Mouse (Mus musculus) large intestine, adult 2 months (tissue): ENCODE measurements around the gene Notum. TPM values are rescaled to one million over a fixed set of nuclear protein-coding genes. Genes with fewer than 3 reads are reported as not detected.

Experiments
- DNase-seq: peaks from one replicate; pipeline ENCODE4 v3.0.0-alpha.2; 2012; ENCODE audit warnings: low read depth, low spot score
- WGBS: fragments of 180-500 bp; shearing (Covaris S2); methylation state at CpG from one replicate; pipeline ENCODE4 v1.1.7; 2018; 5-methylcytosine and 5-hydroxymethylcytosine counted together
- polyA plus RNA-seq: library from polyadenylated mRNA; depleted of rRNA; stranded (reverse); fragments of >200 nt; gene quantifications from 2 replicates; pipeline ENCODE4 v1.2.3, GENCODE M21; 2012

The Notum gene
- polyA plus RNA-seq, 1 experiment, result 0.79 TPM

DNA sequence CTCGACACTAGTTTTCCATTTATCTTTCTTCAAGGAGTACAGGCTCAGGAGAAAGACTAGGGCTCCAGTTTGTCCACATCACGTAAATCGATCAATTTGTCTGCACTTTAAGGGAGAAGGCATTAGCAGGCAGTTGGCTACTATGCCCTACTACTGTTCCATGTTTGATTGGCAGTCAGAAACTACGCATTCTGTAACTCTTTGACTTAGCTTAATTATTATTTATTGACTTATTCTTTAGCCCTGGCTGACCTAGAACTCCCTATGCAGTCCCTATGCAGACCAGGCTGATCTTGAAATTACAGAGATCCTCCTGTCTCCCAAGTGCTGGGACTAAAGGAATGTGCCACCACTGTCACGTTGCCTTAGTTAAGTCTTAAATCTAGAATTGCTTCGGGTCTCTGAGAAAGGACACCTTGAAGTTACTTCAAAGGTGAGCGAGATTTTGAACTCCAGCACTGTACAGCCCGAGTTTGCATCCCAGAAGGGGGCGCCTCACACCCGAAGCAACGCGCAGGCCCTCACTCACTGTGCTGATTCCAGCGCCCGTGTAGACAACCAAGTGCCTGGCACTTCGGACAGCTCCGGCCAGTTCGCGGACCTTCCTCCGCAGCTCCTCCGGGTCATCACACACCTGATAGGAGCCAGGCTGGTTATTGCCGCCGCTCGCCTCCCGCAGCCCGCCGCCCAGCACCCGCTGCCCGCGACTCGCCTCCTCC lies 36.9 kb downstream of the Notum start:
- 10% methylated on average over 30 of the region's 30 CpGs for WGBS
- DNase-seq, result no peak

DNA sequence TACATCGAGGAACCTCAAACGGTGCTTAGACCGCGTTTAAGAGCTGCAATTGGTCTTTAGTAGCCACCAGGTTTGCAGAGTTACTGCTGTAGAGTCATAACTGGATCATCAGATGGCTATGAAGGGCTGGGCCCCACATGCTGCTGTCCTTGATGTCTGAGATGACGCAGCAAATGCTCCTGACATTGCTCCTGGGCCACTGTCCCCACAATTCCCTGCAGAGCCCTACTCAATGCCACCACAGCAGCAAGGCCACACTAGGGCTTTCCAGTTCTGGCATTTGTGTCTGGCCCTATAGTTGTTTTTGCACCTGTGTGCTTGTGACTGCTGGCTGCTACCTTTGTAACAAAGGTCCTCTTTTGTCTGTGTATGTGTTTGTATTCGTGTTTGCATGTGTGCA lies 38.2 kb downstream of the Notum start:
- DNase-seq, result no peak
- 86% methylated on average over 6 of the region's 6 CpGs for WGBS

DNA sequence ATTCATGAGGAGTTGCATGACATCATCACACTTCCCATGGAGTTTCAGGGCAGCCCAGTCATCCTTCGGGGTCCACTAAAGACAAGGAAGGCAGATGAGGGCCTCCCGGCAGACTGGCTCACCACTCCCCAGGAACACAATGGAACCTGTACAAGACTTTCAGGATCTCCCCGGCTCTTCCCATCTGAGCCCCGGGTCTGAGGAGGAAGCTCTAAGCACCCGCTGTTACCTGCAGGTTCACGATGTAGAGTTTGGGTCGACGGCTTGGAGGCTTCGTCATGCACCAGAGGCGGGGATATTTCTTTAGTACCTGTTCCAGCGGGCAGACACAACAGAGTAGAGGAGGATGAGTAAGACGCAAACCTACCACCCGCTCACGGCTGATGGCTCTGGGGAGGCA lies 40.8 kb downstream of the Notum start:
- 95% methylated on average over 14 of the region's 14 CpGs for WGBS

DNA sequence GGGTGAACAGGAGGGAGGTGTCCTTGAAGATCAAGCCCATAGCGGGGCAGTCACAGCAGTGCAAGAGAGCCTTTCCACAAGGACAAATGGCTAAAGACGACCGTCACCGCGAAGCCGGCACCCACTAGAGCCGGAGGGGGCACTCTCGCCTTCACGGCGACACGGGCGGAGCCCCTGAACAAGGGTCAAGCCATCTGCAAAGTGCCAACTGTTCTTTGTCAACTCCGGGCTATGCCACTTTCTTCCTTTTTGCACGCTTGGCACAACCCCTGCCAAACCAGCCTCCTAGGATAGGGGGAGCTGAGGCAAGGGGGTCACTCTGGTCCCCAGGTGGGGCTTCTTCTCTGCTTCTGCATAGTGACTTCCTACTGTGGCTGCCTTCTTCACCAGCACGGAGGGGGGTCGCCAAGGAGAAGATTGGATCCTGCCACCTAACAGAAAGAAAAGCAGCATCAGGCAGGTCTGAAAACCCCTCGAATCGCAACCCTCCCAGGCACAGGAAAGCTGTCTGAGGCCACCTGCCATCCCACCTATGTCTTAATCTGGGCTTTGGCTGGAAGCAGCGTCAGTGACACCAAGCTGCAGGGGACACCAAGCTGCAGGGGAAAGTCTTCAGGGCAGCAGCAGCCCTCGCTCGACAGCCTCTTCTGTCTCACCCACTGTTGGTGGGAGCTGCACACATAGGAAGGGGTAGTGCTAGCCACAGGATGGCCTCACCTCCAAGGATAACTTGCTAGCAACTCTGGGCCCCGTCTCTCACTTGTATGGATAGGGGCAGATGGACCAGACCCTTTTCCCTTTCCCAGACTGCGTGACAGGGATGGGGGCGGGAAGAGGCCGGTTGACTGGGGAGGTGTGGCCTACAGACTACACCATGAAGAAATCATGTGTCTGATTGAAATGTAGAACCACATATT lies 42.1 kb downstream of the Notum start:
- DNase-seq, result no peak
- WGBS, result 88% methylated on average over 25 of the region's 25 CpGs

More for the DNA sequence above, 40.8 kb downstream of the Notum start:
- no peak for DNase-seq

DNA sequence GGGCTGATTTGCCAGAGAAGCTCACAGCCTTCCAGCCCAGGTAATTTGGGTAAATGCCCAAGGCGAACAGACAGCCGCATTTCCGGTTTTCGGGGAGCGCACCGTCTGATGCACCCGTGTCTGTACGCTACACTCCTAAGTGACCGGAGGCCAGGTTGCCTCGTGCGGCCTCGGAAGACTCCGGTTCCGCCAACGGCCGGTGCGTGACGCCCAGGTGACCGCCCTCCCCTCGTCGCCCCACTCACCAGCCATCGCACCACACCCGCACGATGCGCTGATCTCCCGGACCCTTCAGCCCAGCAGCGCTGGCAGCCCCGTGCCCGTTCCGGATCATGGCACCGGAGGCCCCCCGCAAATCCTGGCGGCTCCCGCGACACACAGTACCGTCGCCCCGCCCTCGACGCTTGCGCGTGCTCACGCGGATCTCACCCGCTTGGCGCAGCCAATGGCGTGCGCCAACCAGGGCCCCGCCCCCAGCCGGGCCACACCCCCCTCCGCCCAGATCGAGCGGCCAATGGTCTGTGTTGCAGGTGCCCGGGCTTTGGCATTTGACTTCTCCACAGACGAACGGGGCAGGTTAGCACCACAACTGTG lies 43.4 kb downstream of the Notum start, which contains the start of gene Pcyt2:
TSS of gene Pcyt2 (minus strand) at position 418 of the 594 bp plus-strand sequence.
- no peak for DNase-seq
- WGBS, result under 1% methylated on average over 56 of the region's 56 CpGs

DNA sequence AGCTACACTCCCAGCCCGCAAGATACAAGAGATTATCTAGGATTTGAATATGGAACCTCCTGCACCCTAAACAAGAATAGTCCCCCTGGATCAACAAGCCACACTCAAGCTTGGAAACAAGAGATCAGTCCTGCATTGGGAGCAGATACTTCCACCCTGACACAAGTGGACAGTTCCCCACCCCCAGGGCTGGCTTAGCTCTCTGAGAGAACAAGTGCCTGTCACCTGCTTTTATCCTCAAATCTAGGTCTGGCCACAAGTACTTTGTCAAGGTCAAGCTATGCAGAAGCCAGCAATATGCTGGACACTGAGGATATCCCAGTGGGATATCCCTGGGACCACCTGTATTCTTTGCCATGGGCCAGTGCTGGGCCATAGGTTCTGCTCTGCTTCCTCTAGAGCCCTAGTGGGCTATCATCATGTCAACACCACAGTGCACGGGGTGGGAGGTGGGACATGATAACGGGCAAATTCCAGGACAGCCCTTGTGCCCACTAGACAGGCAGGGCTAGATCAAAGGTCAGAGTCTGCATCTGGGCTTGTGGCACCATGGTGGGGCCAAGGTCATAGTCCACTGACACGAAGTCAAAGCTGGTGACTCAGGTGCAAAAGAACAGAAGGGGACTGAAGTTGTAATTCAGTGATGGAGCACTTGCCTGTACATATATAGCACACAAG lies 44.2 kb downstream of the Notum start:
- DNase-seq, result no peak
- 35% methylated on average over 4 of the region's 4 CpGs for WGBS

DNA sequence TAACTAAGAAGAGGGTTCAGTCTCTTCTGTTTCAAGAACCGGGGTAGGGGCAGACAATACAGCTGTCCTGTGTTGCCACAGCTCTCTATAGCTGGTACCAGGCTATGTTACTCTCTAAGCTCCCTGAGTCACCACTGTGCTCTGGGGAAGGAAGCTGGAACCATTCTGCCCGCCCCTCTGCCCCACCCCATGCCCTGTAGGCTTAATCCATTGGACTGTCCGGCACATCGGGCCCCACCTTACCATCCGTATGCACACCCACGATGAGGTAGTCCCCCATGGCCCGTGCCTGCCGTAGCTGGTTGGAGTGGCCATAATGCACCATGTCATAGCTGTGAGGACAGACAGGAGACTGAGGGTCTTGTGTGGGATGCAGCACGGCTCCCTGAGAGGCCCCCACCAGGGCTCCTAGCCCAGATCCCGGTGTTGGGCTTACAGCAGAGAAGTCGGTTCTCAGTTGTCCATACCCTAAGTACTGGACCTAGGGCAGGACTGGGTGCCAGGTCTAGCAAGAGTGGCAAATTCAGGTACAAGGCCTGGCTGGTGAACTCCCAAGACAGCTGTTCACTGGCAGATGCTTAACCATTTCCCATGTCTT lies 45.3 kb downstream of the Notum start:
- 67% methylated on average over 11 of the region's 11 CpGs for WGBS
- no peak for DNase-seq

DNA sequence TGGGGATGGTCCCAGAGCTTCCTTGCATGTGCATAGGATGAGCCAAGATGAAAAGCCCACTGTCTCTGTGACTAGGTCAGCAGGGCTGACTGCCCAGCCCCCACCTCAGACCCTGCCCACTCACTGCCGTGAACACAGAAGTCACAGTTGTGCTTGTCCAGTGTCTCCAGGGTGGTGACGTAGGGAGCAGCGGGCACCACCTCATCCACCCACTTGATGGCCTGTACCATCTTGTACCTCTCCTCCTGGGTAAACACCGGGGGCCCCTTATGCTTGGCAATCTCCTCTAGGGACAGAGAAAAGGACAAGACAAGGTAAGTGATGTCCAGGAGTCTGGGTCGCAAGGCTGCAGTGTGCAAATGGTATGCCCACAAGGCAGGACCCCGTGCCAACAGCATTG lies 45.8 kb downstream of the Notum start:
- WGBS, result 95% methylated on average over 6 of the region's 6 CpGs
- DNase-seq, result no peak

DNA sequence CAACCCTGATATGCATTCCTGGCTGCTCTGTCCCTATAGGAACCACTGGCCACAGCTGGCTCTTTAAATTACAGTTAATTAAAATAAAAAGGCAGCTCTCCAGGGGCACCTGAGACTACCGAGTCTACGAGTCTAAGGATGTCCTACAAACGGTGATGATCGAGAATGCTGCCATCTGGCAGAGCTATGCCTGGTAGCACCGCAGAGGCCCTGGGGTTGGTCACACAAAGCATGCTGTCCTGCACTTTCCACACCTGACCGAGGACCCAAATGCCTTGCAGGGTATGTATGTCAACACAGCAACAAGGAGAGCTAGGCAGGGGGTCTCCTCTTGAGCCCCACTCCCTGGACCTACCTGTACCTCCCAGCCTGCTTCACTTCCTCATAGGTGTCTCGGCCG lies 47.0 kb downstream of the Notum start:
- 87% methylated on average over 8 of the region's 8 CpGs for WGBS

DNA sequence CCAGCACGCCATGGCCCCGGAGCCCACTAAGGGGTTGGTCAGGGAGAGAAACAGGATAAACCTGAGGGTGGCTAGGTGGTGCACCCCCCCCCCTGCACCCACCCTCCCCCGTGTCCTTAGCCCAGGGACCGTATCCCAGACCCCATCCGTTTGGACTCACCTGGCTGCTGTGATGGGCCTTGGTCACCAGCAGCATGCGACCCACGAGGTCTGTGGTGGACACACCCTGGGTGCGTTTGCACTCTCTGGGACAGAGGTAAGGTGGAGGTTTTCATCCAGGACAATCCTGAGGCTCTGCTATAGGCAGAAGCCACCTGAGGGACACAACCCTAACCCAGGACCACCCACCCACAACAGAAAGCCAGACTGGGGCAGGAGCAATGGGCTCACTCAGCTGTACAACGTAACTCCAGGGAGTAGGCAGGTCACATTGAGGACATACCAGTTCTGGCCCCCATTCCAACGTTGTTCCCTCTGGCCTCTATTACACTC lies 47.4 kb downstream of the Notum start:
- no peak for DNase-seq
- 84% methylated on average over 10 of the region's 10 CpGs for WGBS

More for the DNA sequence above, 47.0 kb downstream of the Notum start:
- no peak for DNase-seq

DNA sequence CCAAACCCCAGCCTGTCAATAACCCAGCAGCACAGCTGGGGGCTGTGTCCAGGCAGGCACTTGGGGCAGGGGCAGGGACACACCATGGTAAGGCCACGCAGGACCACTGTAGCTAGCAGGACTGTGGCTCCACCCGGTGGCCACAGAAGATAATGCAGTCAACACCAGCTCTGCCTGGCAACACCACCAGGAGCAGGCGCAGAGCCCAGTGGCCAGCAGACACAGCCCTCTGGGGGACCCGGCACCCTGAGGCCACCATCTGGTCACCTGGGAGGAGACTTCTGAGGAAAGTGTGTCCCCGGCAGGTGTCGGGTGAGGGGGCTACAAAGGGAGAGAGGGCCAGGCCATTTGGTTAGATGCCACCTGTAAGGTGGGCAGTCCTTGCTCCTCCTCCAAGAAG lies 48.2 kb downstream of the Notum start:
- no peak for DNase-seq
- WGBS, result 56% methylated on average over 6 of the region's 6 CpGs

DNA sequence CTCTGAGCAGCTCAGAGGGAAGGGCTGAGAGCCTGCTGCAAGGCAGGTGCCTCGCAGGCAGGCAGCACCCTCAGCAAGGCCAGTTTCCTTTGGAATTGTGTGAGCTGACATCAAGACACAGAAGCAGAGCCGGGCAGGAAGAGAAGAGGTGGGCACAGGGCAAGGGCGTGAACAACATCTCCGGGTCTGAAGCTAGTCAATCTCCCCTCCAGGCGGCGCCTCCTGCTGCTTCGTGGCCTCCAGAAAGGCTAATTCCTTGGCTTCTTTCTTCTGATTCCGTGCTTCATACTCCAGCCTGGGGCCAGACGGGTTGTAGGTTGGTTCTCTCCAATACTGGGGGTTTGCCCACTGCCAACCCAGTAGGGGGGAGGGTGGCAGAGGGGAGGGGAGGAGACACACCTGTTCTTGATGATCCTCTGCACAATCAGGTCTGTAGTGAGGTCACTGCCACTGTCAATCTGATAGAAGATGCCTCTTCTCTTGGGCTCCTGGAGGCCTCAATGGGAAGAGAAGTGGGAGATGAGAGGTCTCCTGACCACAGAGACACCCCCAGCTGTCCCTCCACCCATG lies 50.4 kb downstream of the Notum start:
- 89% methylated on average over 9 of the region's 9 CpGs for WGBS
- no peak for DNase-seq

DNA sequence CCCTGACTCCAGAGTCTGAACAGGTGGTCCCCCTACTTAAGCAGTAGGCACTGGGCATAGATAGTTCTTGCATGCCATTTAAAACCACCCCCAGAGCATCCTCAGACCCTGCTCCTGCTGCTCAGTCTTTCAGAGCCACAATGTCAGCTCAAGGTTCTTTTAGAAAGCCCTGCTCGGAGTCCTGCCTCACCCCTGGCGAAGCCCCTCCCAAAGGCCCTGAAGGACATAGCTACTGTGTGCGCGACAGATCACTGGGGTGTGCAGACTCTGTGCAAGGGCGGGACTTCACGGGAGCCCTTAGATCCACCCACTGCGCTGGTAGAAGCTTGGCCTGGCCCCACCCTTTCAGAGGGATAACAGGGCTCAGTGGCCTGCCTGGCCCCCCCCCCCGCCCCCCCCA lies 51.7 kb downstream of the Notum start:
- WGBS, result 42% methylated on average over 8 of the region's 8 CpGs
- no peak for DNase-seq

DNA sequence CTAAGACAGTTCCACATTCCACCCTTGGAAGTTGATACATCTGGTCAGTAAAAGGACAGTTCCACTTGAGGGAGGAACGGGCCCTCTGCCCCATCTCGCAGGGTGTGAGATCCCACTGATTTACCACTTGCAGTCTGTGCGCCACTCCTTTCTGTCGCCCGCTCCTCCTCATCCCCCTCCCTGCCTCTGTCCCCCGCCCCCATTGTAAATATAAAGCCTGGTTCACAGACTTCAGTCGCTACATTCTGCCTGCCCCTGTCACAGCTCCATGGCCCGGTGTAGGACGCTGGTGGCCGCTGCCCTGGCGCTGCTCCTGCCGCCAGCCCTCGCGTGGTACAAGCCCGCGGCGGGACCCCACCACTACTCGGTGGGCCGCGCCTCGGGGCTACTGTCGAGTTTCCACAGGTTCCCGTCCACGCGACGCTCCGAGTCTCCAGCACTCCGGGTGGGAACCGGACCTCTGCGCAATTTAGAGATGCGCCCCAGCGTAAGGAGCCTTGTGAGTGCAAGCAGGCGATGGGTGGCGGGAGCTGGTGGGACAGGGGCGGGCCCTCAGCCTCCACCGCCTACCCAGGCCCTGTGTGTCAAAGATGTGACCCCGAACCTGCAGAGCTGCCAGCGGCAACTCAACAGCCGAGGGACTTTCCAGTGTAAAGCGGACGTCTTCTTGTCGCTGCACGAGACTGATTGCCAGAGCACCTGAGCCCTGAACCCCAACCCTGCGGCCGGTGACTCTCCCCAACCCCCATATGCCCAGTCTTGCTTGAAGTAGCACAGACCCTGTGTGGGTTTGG lies 52.5 kb downstream of the Notum start, which contains the start of gene Npb:
TSS of gene Npb (plus strand) at position 237 of the 794 bp plus-strand sequence.
- 10% methylated on average over 45 of the region's 45 CpGs for WGBS
- DNase-seq, result no peak

DNA sequence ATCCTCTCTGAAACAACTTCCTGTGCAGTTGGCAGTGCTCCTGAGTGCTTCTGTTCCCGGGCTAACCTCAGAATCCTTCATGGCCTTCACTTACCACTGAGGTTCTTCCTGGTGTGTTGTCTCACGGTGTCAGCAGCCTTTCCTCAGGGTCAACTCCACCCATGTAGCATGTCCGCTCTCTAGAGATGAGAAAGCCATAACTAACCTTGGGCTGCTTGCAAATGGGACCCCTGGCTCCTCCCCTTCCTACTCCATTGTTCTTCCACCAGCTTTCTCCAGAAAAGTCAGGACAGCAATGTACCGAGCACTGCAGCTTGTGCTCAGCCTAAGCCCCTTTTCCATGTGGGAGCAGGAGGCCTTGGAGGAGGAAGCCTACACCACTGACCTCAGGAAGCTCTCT lies 54.2 kb downstream of the Notum start:
- no peak for DNase-seq
- 74% methylated on average over 4 of the region's 4 CpGs for WGBS

DNA sequence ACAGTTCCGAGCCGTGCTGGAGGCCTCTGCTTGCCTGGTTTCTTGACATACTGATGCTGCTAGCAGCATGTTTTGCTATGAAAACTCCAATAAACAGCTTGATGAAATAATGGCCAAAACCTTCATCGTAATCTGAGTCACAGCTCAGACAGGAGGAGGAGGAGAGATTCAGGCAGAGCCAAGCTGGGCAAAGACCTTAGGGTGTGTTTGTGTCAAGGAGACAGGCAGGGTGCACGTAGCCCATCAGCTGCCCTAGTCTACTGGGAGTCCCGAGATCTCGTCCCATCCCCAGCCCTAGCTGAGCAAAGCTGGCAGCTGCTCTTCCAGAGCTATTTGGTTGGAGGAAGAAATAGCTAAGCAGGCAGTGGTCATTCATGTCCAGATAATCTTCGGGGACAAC lies 55.3 kb downstream of the Notum start:
- 83% methylated on average over 7 of the region's 7 CpGs for WGBS
- no peak for DNase-seq
